Mouse (Mus musculus): ENCODE measurements around the gene Rab3ip. TPM values are rescaled to one million over a fixed set of nuclear protein-coding genes. Genes with fewer than 3 reads are reported as not detected.

Gene Rab3ip
- polyA plus RNA-seq, 1 experiment = 1.0 TPM

DNA sequence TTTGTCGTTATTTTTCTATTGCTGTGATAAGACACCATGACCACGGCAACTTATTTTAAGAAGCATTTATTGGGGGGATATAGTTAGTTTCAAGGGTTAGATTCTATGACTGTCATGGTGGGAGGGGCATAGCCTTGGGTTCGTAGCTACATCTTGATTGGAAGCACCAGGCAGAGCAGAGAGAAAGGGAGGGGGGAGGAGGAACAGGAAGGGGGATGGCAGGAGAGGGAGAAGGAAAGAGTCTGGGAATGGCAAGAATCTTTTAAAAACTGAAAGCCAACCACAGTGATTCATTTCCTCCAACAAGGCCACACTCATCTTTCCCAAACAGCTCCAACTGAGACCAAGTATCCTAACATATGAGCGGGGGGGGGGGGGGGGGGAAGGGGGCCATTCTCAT lies 32.0 kb upstream of the Rab3ip start:
- H3K9me3 ChIP-seq (ENCODE audit: control insufficient read depth, low read length) = no peaks in the 10 kb centered on the region
- no peaks in the 10 kb centered on the region for H3K36me3 ChIP-seq (ENCODE audit: control insufficient read depth)
- H3K4me3 ChIP-seq (replicated peaks) = no peak overlapping the region
- H3K4me1 ChIP-seq (ENCODE audit: control insufficient read depth) = no peaks in the 10 kb centered on the region
- no peaks in the 10 kb centered on the region for H3K27me3 ChIP-seq (ENCODE audit: control insufficient read depth)
- TF ChIP-seq GATA1 (IDR thresholded peaks at IDR 0.05; ENCODE audit: low read length) (no peak), TAL1 (IDR thresholded peaks at IDR 0.05; ENCODE audit: low read length) (no peak)

DNA sequence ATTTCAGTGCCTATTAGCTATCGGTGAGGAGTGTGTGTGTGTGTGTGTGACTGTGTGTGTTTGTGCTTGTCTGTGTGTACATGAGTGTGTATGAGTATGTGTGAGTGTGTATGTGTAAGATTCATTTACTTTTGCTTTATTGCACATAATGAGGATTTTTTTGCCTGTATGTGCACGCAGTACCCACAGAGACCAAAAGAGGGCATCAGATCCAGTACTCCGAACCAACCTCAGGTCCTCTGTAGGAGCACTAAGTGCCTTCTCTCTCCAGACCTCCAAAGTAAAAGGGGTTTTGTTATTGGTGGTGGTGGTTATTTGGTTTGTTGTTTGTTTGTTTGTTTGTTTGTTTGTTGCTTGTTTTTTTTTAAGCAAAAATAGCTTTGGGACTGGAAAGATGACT lies 30.3 kb upstream of the Rab3ip start:
- no peaks in the 10 kb centered on the region for H3K4me1 ChIP-seq (ENCODE audit: control insufficient read depth)
- no peak overlapping the region for H3K4me3 ChIP-seq (replicated peaks)
- no peaks in the 10 kb centered on the region for H3K9me3 ChIP-seq (ENCODE audit: control insufficient read depth, low read length)
- TF ChIP-seq GATA1 (IDR thresholded peaks at IDR 0.05; ENCODE audit: low read length) (no peak), TAL1 (IDR thresholded peaks at IDR 0.05; ENCODE audit: low read length) (no peak)
- H3K36me3 ChIP-seq (ENCODE audit: control insufficient read depth) = no peaks in the 10 kb centered on the region
- H3K27me3 ChIP-seq (ENCODE audit: control insufficient read depth) = no peaks in the 10 kb centered on the region

DNA sequence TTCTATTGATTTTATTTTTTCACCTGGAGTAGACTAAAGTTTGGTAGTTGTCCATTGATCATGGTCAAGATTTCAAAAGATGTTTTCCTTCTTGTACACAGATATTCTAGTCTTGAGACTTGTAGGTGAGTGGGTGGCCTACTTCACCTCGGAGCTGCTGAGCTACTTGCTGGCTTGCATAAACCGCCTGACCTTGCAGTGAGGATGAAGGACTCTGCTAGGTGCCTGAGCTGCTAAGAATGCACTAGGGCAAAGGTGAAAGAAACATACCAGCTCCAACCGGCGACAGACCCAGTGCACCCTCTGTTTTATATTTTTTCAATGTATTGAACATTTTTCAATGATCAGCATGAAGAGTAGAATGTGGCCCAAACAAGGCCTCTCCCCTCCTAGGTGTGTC lies 29.7 kb upstream of the Rab3ip start:
- Histone ChIP-seq H3K27me3 (ENCODE audit: control insufficient read depth) (no peaks in the 10 kb centered on the region), H3K4me1 (ENCODE audit: control insufficient read depth) (no peaks in the 10 kb centered on the region), H3K4me3 (replicated peaks) (no peak overlapping the region), H3K9me3 (ENCODE audit: control insufficient read depth, low read length) (no peaks in the 10 kb centered on the region), H3K36me3 (ENCODE audit: control insufficient read depth) (no peaks in the 10 kb centered on the region)
- TF ChIP-seq GATA1 (IDR thresholded peaks at IDR 0.05; ENCODE audit: low read length) (no peak), TAL1 (IDR thresholded peaks at IDR 0.05; ENCODE audit: low read length) (no peak)

DNA sequence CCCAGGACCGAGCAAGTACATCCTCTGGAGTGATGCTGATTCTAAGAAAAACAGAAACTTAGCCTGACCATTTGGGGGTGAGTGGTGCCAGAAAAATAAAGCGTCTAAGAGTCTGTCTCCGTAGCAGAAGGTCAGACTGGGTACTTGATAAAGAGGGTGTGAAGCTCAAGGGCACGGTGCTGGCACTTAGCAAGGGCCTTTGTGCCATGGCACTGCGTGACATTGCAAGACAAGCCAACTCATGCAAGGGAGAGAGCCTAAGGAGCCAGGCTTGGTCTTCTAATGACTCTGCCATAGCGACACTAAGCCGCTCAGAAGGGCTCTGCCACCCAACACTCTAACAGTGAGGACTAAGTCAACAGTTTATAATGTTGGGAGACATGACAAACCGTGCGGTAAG lies 28.3 kb upstream of the Rab3ip start:
- TF ChIP-seq GATA1 (IDR thresholded peaks at IDR 0.05; ENCODE audit: low read length) (no peak), TAL1 (IDR thresholded peaks at IDR 0.05; ENCODE audit: low read length) (no peak)
- H3K36me3 ChIP-seq (ENCODE audit: control insufficient read depth) = no peaks in the 10 kb centered on the region
- no peaks in the 10 kb centered on the region for H3K4me1 ChIP-seq (ENCODE audit: control insufficient read depth)
- no peak overlapping the region for H3K4me3 ChIP-seq (replicated peaks)
- no peaks in the 10 kb centered on the region for H3K27me3 ChIP-seq (ENCODE audit: control insufficient read depth)
- H3K9me3 ChIP-seq (ENCODE audit: control insufficient read depth, low read length) = no peaks in the 10 kb centered on the region

DNA sequence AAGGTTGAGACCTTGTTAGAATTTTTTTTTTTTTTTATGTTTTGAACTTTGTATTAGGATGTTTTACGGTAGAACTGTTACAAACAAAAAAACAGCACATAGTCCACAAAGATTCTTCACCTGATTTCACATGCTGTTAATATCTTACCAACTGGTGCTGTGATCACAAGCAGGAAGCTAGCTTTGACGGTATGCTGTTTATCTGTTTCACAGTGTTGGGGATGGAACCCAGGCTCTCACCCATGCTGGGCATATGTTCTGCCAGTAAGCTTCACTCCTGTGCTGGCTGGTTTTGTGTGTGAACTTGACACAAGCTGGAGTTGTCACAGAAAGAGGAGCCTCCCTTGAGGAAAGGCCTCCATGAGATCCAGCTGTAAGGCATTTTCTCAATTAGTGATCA lies 27.3 kb upstream of the Rab3ip start:
- no peaks in the 10 kb centered on the region for H3K9me3 ChIP-seq (ENCODE audit: control insufficient read depth, low read length)
- no peak overlapping the region for H3K4me3 ChIP-seq (replicated peaks)
- H3K27me3 ChIP-seq (ENCODE audit: control insufficient read depth) = no peaks in the 10 kb centered on the region
- H3K4me1 ChIP-seq (ENCODE audit: control insufficient read depth) = no peaks in the 10 kb centered on the region
- TF ChIP-seq TAL1 (IDR thresholded peaks at IDR 0.05; ENCODE audit: low read length) (no peak), GATA1 (IDR thresholded peaks at IDR 0.05; ENCODE audit: low read length) (no peak)
- H3K36me3 ChIP-seq (ENCODE audit: control insufficient read depth) = no peaks in the 10 kb centered on the region

DNA sequence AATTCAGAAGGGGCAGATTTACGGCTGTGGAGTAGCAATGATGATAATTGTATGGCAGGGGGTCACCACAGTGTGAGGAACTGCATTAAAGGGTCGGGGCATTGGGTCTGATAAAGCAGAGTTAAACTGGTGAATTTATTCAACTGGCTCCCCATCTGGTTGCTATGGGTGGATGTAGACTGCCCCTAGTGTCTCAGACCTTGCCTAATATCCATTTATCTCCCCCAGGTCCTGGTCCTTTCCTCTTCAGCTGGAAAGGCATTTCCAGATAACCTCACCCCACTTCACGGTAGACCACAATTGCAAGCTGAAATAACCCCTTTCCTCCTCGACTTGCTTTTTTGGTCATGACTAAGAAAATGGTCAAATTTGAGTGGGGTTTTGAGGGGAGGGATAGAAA lies 26.9 kb upstream of the Rab3ip start:
- Histone ChIP-seq H3K36me3 (ENCODE audit: control insufficient read depth) (no peaks in the 10 kb centered on the region), H3K4me1 (ENCODE audit: control insufficient read depth) (no peaks in the 10 kb centered on the region), H3K9me3 (ENCODE audit: control insufficient read depth, low read length) (no peaks in the 10 kb centered on the region), H3K4me3 (replicated peaks) (no peak overlapping the region), H3K27me3 (ENCODE audit: control insufficient read depth) (no peaks in the 10 kb centered on the region)
- TF ChIP-seq TAL1 (IDR thresholded peaks at IDR 0.05; ENCODE audit: low read length) = no peak
- TF ChIP-seq GATA1 (IDR thresholded peaks at IDR 0.05; ENCODE audit: low read length) = no peak

DNA sequence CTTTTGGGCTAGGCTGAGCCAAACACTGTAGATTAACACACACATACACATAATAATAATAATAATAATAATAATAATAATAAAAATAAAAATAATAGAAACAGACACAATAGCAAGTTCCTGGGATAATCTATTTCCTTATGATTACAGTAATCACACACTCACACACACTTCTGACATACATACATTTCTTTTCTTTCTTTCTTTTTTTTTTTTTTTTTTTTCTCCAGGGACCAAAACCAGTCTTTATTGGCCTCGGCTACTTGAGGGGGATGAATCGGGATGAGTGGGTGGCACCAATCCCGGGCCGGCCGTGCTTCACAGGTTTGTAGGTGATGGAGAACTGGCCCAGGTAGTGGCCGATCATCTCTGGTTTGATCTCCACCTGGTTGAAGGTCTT lies 21.9 kb upstream of the Rab3ip start, which contains the start of gene Gm10271:
Gm10271 (minus strand) TSS at position 101 of the 400 bp plus-strand sequence.
- no peaks in the 10 kb centered on the region for H3K27me3 ChIP-seq (ENCODE audit: control insufficient read depth)
- H3K4me1 ChIP-seq (ENCODE audit: control insufficient read depth) = no peaks in the 10 kb centered on the region
- no peak for TF ChIP-seq TAL1 (IDR thresholded peaks at IDR 0.05; ENCODE audit: low read length)
- TF ChIP-seq GATA1 (IDR thresholded peaks at IDR 0.05; ENCODE audit: low read length) = no peak
- H3K36me3 ChIP-seq (ENCODE audit: control insufficient read depth) = no peaks in the 10 kb centered on the region
- no peak within 1 kb of the TSS for H3K4me3 ChIP-seq (replicated peaks)
- H3K9me3 ChIP-seq (ENCODE audit: control insufficient read depth, low read length) = no peaks in the 10 kb centered on the region

DNA sequence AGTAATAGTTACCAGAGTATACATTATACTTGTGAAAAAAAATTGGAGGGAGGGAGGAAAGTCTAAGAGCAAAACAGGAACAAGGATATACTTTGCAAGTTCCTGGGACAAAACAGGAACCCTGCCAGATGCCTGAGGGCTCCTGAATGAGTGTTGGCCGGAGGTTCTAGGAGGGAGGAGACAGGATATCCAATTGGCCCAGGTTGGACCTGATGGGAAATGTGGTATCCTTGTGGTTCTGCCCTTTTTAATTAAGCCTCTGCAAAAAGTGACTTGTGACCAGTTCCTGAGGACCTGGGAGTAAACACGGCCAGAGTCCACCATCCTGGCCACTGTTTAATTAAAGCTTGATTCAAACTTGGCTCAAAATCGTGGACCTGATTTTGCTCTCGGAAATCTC lies 18.2 kb upstream of the Rab3ip start:
- Histone ChIP-seq H3K4me3 (replicated peaks) (no peak overlapping the region), H3K4me1 (ENCODE audit: control insufficient read depth) (no peaks in the 10 kb centered on the region), H3K27me3 (ENCODE audit: control insufficient read depth) (no peaks in the 10 kb centered on the region), H3K36me3 (ENCODE audit: control insufficient read depth) (no peaks in the 10 kb centered on the region), H3K9me3 (ENCODE audit: control insufficient read depth, low read length) (no peaks in the 10 kb centered on the region)
- no peak for TF ChIP-seq GATA1 (IDR thresholded peaks at IDR 0.05; ENCODE audit: low read length)
- no peak for TF ChIP-seq TAL1 (IDR thresholded peaks at IDR 0.05; ENCODE audit: low read length)

DNA sequence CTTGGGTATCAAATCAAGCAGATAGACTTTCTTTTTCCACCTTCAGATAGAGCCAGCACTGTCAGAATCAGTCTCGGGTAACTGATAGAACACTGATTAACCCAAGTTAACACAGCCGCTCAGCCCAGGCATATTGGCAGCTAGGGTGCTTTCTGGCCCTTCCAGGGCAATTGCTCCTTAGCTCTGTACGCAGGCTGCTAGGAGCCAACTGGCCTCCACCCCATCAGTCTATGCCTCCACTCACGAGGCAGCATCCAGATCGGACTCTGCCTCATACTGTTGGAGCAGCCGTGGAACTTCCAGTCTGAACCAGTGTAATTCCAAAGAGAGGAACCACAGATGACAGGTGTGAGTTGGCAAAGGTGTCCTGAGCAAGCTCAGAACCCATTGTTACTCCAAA lies 15.5 kb upstream of the Rab3ip start:
- Histone ChIP-seq H3K4me3 (replicated peaks) (no peak overlapping the region), H3K9me3 (ENCODE audit: control insufficient read depth, low read length) (no peaks in the 10 kb centered on the region), H3K27me3 (ENCODE audit: control insufficient read depth) (no peaks in the 10 kb centered on the region), H3K4me1 (ENCODE audit: control insufficient read depth) (no peaks in the 10 kb centered on the region), H3K36me3 (ENCODE audit: control insufficient read depth) (no peaks in the 10 kb centered on the region)
- TF ChIP-seq GATA1 (IDR thresholded peaks at IDR 0.05; ENCODE audit: low read length) = no peak
- TF ChIP-seq TAL1 (IDR thresholded peaks at IDR 0.05; ENCODE audit: low read length) = no peak

DNA sequence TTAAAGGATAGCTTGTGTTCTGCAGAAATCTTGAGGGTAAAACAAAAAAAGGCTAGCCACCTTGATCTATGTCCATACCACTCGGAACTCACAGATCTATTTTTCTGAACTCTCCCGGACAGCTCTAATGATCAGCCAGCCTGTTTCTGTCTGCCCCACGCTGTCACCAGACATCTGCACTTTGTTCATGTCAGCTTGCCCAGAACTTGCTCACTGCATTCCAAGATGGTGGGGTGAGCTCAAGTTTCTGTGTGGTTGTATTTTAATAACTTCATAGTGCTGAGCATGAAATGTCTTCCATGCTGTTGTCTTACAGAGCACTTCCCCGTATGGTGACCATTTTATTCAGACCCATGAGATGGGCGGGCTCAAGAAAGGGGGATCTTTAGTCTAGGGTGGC lies 14.7 kb upstream of the Rab3ip start:
- H3K4me1 ChIP-seq (ENCODE audit: control insufficient read depth) = no peaks in the 10 kb centered on the region
- no peaks in the 10 kb centered on the region for H3K9me3 ChIP-seq (ENCODE audit: control insufficient read depth, low read length)
- no peaks in the 10 kb centered on the region for H3K36me3 ChIP-seq (ENCODE audit: control insufficient read depth)
- no peak overlapping the region for H3K4me3 ChIP-seq (replicated peaks)
- TF ChIP-seq GATA1 (IDR thresholded peaks at IDR 0.05; ENCODE audit: low read length) (no peak), TAL1 (IDR thresholded peaks at IDR 0.05; ENCODE audit: low read length) (no peak)
- no peaks in the 10 kb centered on the region for H3K27me3 ChIP-seq (ENCODE audit: control insufficient read depth)

Data from erythroblast, embryonic 14.5 days (primary cell).